Mouse (Mus musculus) heart, embryonic 16.5 days (tissue): Measurements from ENCODE around the gene Gm10665. TPM values are rescaled to one million over a fixed set of nuclear protein-coding genes. Genes with fewer than 3 reads are reported as not detected.
"Not testable (repeated sequence)": the region's sequence is repeated elsewhere in the genome, so short reads cannot be mapped to it uniquely, and the experiment has no call there.

Experiments used
- ATAC-seq: fragments of 200-750 bp; cut with Nextera tagmentation; replicated peaks from 2 replicates; pipeline ENCODE4 v1.8.0; 2017; ENCODE audit warnings: moderate number of reproducible peaks; ENCODE audit not compliant: insufficient read depth, low FRiP score; ENCODE audit errors: extremely low read depth
- H3K27ac ChIP-seq: fragments of 300-500 bp; sonication (generic); 2 replicates; pipeline ENCODE4 v1.5.1; 2014; ENCODE audit warnings: mild to moderate bottlenecking, low read length, control low read depth, moderate library complexity
- H3K27me3 ChIP-seq: fragments of 300-500 bp; sonication (generic); 2 replicates; pipeline ENCODE4 v1.6.1; 2014; ENCODE audit warnings: low read length, mixed read lengths; ENCODE audit not compliant: control insufficient read depth, insufficient read depth
- H3K36me3 ChIP-seq: fragments of 300-500 bp; sonication (generic); 2 replicates; pipeline ENCODE4 v1.6.1; 2014; ENCODE audit not compliant: control insufficient read depth, insufficient read depth
- H3K4me1 ChIP-seq: fragments of 300-500 bp; sonication (generic); 2 replicates; pipeline ENCODE4 v1.6.1; 2014; ENCODE audit warnings: low read length, mixed read lengths; ENCODE audit not compliant: control insufficient read depth, insufficient read depth
- H3K4me2 ChIP-seq: fragments of 300-500 bp; sonication (generic); 2 replicates; pipeline ENCODE4 v1.6.1; 2014; ENCODE audit warnings: low read depth, mild to moderate bottlenecking, control low read depth, low read length
- H3K4me3 ChIP-seq: fragments of 300-500 bp; sonication (generic); 2 replicates; pipeline ENCODE4 v1.5.1; 2014; ENCODE audit warnings: mild to moderate bottlenecking, control low read depth, low read length
- H3K9ac ChIP-seq: fragments of 300-500 bp; sonication (generic); 2 replicates; pipeline ENCODE4 v1.6.1; 2014; ENCODE audit warnings: low read length, control low read depth
- H3K9me3 ChIP-seq: fragments of 300-500 bp; sonication (generic); replicated peaks from 2 replicates; pipeline ENCODE4 v1.6.1; 2016; ENCODE audit warnings: low read length; ENCODE audit not compliant: control insufficient read depth
- WGBS: fragments of 180-500 bp; shearing (Covaris S2); extraction: QIAGEN DNeasy Blood & Tissue Kit; methylation state at CpG from one replicate; pipeline ENCODE4 v1.1.7; 2014; 5-methylcytosine and 5-hydroxymethylcytosine counted together
- polyA plus RNA-seq: library from polyadenylated mRNA; unstranded; fragments of >200 nt; fragmentation: Nextera tagmentation; extraction: Ambion mirVana; gene quantifications from 2 replicates; pipeline ENCODE4 v1.2.1, GENCODE M21; 2015

Gm10665 gene
- not detected in 2 replicates for polyA plus RNA-seq

GRCm38 (mm10) chr7:22463975-22464374 lies at the start of gene Gm10665:
Gene Gm10665 (minus strand): TSS chr7:22464075.
- not testable (repeated sequence) for H3K9me3 ChIP-seq, H3K4me1 ChIP-seq, ATAC-seq, H3K4me2 ChIP-seq, H3K9ac ChIP-seq, H3K4me3 ChIP-seq, H3K36me3 ChIP-seq, H3K27ac ChIP-seq, H3K27me3 ChIP-seq
- WGBS = no CpG with 5 or more reads among the region's 5 CpGs

DNA sequence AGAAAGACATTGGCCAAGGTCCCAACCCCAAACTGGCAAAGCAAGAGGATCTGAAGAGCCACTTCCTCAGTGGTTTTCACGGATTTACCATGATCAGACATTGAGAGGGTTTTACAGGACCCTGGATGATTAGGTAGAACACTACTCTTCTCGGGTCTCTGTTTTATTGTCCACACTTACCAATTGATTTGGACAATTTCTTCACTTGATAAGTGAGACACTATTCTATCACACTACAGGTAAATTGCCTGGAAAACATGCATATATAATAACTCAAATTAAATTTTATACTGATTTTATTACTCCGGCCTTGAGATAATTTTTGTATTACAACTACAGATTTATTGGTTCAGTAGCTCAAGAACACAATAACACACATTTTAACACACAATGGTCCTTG lies 35.7 kb upstream of the Gm10665 start, which contains the start of gene Vmn1r151:
Gene Vmn1r151, minus strand, starts transcription at position 101 of the 400 bp plus-strand sequence.
- not testable (repeated sequence) for H3K9ac ChIP-seq, H3K27ac ChIP-seq, H3K4me1 ChIP-seq, H3K9me3 ChIP-seq, ATAC-seq, H3K36me3 ChIP-seq, H3K4me3 ChIP-seq, H3K4me2 ChIP-seq, H3K27me3 ChIP-seq
- 9% methylated on average over 1 of the region's 3 CpGs for WGBS

- no CpG with 5 or more reads among the region's 2 CpGs for WGBS
- not testable (repeated sequence) for H3K27ac ChIP-seq, H3K36me3 ChIP-seq, H3K4me1 ChIP-seq, H3K4me2 ChIP-seq, H3K9ac ChIP-seq, H3K27me3 ChIP-seq, H3K4me3 ChIP-seq, H3K9me3 ChIP-seq, ATAC-seq
Measured at GRCm38 (mm10) chr7:22438129-22438528, 25.7 kb downstream of the Gm10665 start, which contains the start of gene Vmn1r149. Gene Vmn1r149 (minus strand): TSS chr7:22438229.

- H3K4me1 ChIP-seq, H3K4me2 ChIP-seq, ATAC-seq, H3K36me3 ChIP-seq, H3K4me3 ChIP-seq, H3K9me3 ChIP-seq, H3K27me3 ChIP-seq, H3K27ac ChIP-seq, H3K9ac ChIP-seq: not testable (repeated sequence)
- no CpG with 5 or more reads among the region's 3 CpGs for WGBS
Measured at GRCm38 (mm10) chr7:22413283-22413682, 50.6 kb downstream of the Gm10665 start, which contains the start of gene Vmn1r148. Gene Vmn1r148 (plus strand): TSS chr7:22413583.

Other genes with a start within 250 kb of the Gm10665 start
- not detected in 2 replicates for gene Gm8453, start 234.6 kb downstream of the Gm10665 start, polyA plus RNA-seq
- gene Gm4187, start 134.4 kb downstream of the Gm10665 start, polyA plus RNA-seq = not detected in 2 replicates
- gene Gm8660, start 93.0 kb downstream of the Gm10665 start, polyA plus RNA-seq = not detected in 2 replicates
- gene Vmn1r148, start 50.5 kb downstream of the Gm10665 start, polyA plus RNA-seq = not detected in 2 replicates
- not detected in 2 replicates for gene Vmn1r149, start 25.8 kb downstream of the Gm10665 start, polyA plus RNA-seq
- not detected in 2 replicates for gene Vmn1r151, start 35.6 kb upstream of the Gm10665 start, polyA plus RNA-seq
- gene Vmn1r152, start 58.9 kb upstream of the Gm10665 start, polyA plus RNA-seq = not detected in 2 replicates
- not detected in 2 replicates for gene Gm8677, start 70.8 kb upstream of the Gm10665 start, polyA plus RNA-seq
- not detected in 2 replicates for gene Gm4201, start 101.3 kb upstream of the Gm10665 start, polyA plus RNA-seq
- not detected in 2 replicates for gene Gm4565, start 124.1 kb upstream of the Gm10665 start, polyA plus RNA-seq
- not detected in 2 replicates for gene Vmn1r155, start 193.9 kb upstream of the Gm10665 start, polyA plus RNA-seq
- gene Gm8693, start 228.2 kb upstream of the Gm10665 start, polyA plus RNA-seq = not detected in 2 replicates